Mouse (Mus musculus) left cerebral cortex, postnatal 25 days (tissue): Measurements from ENCODE around the gene Stim1. TPM values are rescaled to one million over a fixed set of nuclear protein-coding genes. Genes with fewer than 3 reads are reported as not detected.
"Not testable (repeated sequence)": the region's sequence is repeated elsewhere in the genome, so short reads cannot be mapped to it uniquely, and the experiment has no call there.

ENCODE experiments used
- DNase-seq, 2 experiments: peaks; one replicate each; pipeline ENCODE4 v3.0.0; 2022; ENCODE audit warnings: low spot score in 2 of 2, mixed read lengths in 1 of 2
- intact Hi-C: fragments of 180-260 bp; cut with DNase I; formaldehyde crosslinking; loops from one replicate; pipeline ENCODE4 v1.15.1; 2025
- total RNA-seq, 2 experiments: library from RNA; stranded (reverse); gene quantifications; 2 replicates each; pipeline ENCODE4 v1.2.3; 2021

The Stim1 gene
- total RNA-seq, 2 experiments from 2014 or later = 80.6 to 87.9 TPM

DNA sequence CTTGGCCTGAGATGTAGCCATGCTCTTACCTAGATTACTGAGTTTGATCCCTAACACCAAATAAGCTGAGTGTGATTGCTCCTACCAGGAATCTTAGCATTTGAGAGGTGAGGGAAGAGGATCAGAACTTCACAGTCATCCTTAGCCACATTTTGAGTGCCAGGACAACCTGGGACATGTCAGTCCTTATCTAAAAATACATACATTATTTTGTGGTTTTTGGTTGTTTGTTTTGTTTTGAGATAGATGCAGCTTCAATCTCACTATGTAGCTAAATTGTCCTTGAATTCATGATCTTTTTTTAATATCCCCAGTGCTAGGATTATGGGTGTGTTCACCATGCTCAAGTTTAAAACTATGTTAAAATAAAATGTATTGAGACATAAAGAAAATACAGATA lies 139.8 kb downstream of the Stim1 start:
- no peak for DNase-seq
- intact Hi-C loops = no loop called here

DNA sequence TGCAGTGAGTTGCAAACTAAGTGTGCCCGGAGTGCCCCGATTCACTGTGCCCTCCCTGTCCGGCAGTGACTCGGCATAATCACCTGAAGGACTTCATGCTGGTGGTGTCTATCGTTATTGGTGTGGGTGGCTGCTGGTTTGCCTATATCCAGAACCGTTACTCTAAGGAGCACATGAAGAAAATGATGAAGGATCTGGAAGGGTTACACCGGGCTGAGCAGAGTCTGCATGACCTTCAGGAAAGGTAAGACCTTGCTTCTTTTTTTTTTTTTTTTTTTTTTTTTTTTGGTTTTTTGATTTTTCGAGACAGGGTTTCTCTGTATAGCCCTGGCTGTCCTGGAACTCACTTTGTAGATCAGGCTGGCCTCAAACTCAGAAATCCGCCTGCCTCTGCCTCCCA lies 147.7 kb downstream of the Stim1 start:
- not testable (repeated sequence) for DNase-seq
- intact Hi-C loops = loop anchor here (10.0 kb wide), 1 partner anchor 230 kb away; no protein-coding TSS in a partner anchor

- intact Hi-C loops = loop anchor here (2.0 to 10.0 kb wide), 3 partner anchors 149 to 231 kb away; partner anchors contain the start of gene Stim1
These were observed 148.2 kb downstream of the Stim1 start for GRCm38 (mm10) chr7:102415841-102416240.

DNA sequence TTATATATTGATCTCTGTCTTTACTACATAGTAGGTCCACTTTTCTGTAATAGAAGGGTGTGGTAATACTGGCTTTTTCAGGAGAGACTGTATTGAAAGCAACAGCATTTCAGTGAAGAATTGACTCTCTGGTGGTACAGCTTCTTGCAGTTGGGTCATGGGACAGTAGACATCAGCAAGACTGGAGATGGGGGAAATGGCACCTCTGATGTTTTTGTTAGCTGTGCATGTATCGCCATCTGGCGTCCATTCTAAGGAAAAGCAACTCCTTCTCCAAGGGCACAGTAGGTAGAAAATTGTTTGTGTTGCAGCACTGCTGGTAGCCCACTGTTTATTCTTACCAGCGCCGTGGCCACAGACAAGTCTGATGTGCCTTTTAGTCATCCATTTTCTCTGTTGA lies 149.8 kb downstream of the Stim1 start:
- peak; percentile 38 to 72 for DNase-seq
- intact Hi-C loops = loop anchor here (2.0 to 10.0 kb wide), 3 partner anchors 151 to 233 kb away; partner anchors contain the start of gene Stim1

More at GRCm38 (mm10) chr7:102415841-102416240, 148.2 kb downstream of the Stim1 start:
- no peak for DNase-seq

GRCm38 (mm10) chr7:102422036-102422435 lies 154.4 kb downstream of the Stim1 start:
- intact Hi-C loops = no loop called here
- DNase-seq = no peak

GRCm38 (mm10) chr7:102425933-102426685 lies 158.5 kb downstream of the Stim1 start:
- intact Hi-C loops = no loop called here
- DNase-seq = no peak

GRCm38 (mm10) chr7:102434344-102434743 lies 166.7 kb downstream of the Stim1 start:
- intact Hi-C loops = no loop called here
- DNase-seq = no peak

DNA sequence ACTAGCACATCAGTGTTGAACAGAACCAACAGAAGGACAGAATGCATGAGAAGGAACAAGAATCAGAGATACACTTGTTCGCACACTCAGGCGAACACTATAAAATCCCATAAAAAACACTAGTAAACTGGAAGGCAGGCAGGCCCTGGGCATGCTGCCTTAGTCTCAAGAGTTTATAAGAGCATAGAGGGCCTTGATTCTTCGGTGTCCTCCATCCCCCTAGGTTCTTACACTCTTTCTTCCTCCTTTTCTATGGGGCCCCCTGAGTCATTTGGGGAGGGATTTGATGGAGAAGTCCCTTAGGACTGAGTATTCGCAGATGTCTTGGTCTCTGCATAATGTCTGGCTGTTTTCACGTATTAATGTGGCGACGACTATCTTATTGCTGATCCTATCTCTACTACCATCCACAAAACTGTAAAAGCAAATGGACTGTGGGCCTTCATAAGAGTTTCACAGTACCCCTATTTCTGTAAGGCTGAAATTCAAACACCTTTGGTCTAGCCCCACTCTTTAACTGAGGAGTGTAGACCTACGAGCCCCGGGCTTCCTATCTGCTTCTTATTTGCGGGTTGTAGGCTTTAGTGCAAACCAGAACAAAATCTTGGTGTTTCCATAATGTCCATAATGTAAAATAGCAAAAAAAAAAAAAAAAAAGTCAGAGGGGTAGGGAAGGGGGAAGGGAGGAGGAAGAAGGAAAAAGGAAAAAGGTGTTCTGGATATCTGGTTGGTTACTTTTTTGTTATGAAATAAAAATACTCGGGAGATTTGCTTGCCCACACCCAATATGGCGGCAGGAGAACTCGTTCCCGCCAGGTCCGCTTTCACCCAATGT lies 173.4 kb downstream of the Stim1 start:
- DNase-seq = no peak
- intact Hi-C loops = no loop called here

DNA sequence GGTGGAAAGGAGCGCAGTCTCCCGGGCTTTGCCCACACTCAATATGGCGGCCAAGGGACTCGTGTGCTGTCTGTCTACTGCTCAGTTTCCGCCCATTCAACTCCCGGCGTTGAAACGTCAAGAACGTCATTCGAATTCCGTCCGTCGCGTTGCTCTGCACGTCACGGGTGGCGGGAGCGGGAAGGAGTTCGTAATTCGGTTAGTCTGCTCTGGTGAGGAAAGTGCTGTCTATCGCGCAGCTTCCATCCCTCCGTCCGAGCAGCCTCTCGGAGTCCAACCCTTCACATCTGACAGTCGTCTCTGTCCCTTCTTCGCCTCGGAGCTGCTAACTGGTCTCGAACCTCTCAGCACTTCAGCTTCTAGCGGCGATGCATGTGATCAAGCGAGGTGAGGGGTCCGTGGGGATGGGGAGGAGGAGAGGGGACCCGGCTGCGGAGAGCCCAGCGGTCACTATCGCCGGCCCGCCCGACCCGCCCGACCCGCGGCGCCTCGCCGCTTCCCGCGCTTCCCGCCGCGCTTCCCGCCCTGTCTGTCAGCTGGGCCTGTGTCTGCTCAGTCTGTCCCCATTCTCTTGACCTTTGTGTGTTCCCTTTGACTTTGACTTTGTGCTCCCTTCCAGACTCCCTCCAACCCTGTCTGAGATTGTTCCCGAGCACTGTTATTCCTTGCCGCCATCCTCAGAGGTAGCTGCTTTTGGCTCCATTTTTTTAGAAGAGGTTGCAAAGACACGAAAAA lies 174.2 kb downstream of the Stim1 start, which contains the start of gene Rrm1:
TSS of gene Rrm1 (plus strand) at position 39 of the 735 bp plus-strand sequence.
- intact Hi-C loops = no loop called here
- peak; percentile 93 to 99 for DNase-seq

GRCm38 (mm10) chr7:102442432-102442831 lies 174.8 kb downstream of the Stim1 start:
- DNase-seq = no peak
- intact Hi-C loops = no loop called here

GRCm38 (mm10) chr7:102444301-102444700 lies 176.7 kb downstream of the Stim1 start:
- DNase-seq = no peak
- intact Hi-C loops = no loop called here

DNA sequence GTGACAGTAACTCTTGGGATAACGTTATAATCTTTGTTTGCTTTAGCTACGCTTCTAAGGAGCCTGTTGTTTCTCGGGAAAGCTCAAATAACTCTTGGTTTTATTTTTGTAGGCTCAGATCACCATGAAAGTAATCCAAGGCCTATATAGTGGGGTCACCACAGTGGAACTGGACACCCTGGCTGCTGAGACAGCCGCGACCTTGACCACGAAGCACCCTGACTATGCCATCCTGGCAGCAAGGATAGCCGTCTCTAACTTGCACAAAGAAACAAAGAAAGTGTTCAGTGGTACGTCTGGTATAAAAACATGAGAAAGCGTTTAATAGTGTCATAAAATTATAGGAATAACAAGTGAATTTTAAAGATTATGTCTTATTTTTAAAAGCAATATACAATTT lies 178.8 kb downstream of the Stim1 start:
- intact Hi-C loops = no loop called here
- no peak for DNase-seq

- intact Hi-C loops = no loop called here
- DNase-seq = no peak
These were observed 191.2 kb downstream of the Stim1 start for GRCm38 (mm10) chr7:102458618-102459380.

GRCm38 (mm10) chr7:102467566-102467965 lies 200.0 kb downstream of the Stim1 start:
- intact Hi-C loops = no loop called here
- no peak for DNase-seq

DNA sequence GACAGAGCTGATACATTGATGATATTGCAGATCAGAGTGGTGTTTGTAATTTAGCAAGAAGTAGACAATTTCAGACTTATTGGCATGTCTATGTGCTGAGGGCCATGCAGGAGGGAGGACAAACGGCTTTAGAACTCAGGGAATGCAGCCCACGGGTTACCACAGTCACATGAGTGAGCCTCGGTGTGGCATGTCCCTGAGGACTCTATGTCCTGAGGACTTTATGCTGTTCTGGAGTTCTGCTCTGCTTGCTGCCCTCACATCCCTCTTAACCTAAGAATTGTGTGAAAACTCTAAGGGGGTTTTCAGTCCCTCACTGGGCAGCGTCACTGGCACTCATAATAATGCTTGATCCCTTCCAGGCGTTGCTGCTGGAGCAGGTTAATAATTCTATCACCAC lies 205.1 kb downstream of the Stim1 start:
- intact Hi-C loops = no loop called here
- no peak for DNase-seq

DNA sequence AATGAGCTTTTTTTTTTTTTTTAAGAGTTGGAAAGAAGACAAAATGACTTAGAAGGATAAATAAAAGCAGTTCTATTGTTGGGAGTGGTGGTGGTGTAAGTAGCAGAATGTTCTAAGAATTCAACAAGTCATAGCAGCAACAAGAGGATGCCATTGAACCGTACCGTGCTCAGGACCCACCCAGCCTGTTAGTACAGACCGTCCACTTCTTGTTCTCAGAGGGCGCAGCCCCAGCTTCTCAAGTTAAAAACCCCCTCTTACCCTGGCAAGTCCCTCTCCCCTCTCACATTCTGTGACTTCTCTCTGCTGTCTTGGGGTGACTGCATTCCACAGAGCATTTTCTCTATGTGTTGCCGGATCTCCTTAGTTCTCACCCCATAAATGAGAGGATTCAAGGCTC lies 209.0 kb downstream of the Stim1 start:
- intact Hi-C loops = no loop called here
- no peak for DNase-seq

GRCm38 (mm10) chr7:102477377-102477776 lies 209.8 kb downstream of the Stim1 start:
- no peak for DNase-seq
- intact Hi-C loops = no loop called here

GRCm38 (mm10) chr7:102478425-102478824 lies 210.8 kb downstream of the Stim1 start:
- DNase-seq = no peak
- intact Hi-C loops = no loop called here

DNA sequence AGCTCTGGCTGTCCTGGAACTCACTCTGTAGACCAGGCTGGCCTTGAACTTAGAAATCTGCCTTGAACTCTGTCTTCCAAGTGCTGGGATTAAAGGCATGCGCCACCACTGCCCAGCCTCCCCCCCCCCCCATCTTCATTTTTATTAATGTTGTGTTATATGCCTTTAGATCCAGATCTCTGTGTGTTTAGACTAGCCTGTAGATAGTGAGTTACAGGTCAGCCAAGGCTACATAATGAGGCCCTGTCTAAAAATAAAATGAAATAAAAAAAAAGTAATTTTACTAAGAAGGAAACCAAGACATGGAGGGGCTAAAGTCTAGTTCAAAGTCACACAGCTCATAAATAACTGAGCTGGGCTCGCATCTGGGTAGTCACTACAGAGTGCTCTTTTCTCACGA lies 211.3 kb downstream of the Stim1 start:
- intact Hi-C loops = no loop called here

More for the DNA sequence above, 211.3 kb downstream of the Stim1 start:
- no peak for DNase-seq
